Mouse (Mus musculus) Muller cell, postnatal 12 days (primary cell): ENCODE measurements around the gene Dll4.

Experiments
- DNase-seq: peaks from one replicate; pipeline ENCODE4 v3.0.0-alpha.2; 2015; ENCODE audit errors: inconsistent ontology term

Dll4 gene

GRCm38 (mm10) chr2:119325568-119326143 lies at the start of gene Dll4:
Gene Dll4 (plus strand): TSS chr2:119325784.
- DNase-seq: peak; percentile 63

DNA sequence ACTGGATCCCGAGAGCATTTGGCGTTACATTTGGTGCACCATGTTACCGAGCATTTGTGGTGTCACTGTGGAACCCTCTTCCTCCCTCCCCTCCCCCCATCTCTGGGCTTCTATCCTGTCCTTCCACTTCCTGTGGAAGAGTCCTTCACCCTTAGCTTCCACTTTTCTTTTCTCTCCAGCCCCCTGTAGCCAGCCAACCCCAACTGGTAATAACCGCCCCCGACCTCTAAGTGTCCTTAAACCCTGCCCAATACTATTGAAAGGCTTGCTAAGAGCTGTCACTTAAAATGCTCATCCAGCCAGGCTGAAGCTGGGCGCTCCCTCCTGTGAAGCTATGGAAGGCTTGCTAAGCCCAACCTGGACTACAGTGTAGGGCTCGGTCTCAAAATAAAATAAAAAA lies 48.7 kb upstream of the Dll4 start:
- DNase-seq: no peak

- DNase-seq: no peak
These were observed 47.8 kb upstream of the Dll4 start for GRCm38 (mm10) chr2:119277810-119278209.

DNA sequence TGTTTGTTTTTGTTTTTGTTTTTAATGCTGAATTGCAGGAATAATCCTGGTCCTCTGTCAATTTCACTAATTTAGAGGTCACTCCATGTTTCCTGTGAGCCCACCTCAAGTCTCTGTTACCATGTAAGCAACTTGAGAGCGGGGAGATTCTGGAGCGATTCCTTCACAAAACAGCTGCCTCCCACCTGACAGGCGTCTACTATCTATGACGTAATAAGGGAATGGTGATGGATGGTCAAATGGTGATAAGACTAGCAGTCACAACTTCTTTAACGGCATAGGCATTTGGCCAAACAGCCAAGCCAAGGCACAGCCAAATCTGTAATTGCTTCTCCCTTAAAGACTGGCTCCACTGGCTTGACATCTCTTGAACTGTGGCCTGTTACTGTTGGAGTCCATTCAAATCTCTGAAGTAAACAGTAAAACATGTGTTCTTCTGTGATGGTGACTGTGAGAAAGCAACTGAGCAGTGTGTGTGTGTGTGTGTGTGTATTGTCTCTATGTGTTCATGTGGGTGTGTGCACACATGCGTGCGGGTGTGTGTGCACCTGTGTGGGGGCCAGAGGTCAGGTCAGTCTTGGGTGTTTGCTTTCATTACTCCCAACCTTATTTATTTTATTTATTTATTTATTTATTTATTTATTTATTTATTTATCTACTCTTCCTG lies 43.6 kb upstream of the Dll4 start:
- DNase-seq: no peak

DNA sequence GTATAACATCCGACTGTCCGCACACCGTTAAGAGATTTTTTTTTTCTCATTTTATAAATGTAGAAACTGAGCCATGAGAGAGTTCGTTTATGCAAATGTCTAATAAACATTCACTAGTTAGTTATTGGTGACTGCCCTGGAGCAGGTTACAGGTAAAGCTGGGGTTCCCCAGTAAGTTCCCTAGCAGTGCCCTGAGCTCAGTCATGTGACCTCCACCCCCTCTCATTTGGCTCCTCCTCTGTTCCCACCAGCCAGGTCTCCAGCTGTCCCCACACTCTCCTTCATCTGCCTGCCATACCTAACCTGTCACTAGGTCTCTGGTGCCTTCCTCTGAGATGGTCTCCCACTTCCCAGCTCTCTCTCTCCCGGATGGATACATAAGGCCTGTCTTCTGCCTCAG lies 38.2 kb upstream of the Dll4 start:
- no peak for DNase-seq

- peak; percentile 97 for DNase-seq
These were observed 37.2 kb upstream of the Dll4 start, which contains the start of gene Vps18 for GRCm38 (mm10) chr2:119288270-119288882. Gene Vps18 (plus strand): TSS chr2:119288740.

DNA sequence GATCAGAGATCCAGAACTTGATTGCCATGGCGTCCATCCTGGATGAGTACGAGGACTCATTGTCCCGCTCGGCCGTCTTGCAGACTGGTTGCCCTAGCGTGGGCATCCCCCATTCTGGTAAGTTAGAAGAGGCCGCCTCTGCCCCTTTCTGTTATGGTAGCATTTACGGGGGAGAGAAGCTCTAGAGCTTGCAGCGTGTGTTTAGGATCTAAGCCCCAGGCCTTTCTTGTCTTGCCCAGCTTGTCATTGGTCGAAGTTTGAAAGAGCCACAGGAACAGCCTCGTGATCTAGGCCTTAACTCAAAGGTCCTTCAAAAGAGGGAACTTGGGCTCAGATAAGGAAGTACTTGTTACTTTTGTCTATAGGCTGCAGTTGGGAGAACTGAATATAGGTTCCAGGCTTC lies 36.6 kb upstream of the Dll4 start:
- DNase-seq: no peak

GRCm38 (mm10) chr2:119292281-119292680 lies 33.3 kb upstream of the Dll4 start:
- DNase-seq: no peak

- DNase-seq: no peak
These were observed 32.7 kb upstream of the Dll4 start for GRCm38 (mm10) chr2:119292852-119293251.

- no peak for DNase-seq
These were observed 32.3 kb upstream of the Dll4 start for GRCm38 (mm10) chr2:119293311-119293710.

- DNase-seq: no peak
These were observed 31.7 kb upstream of the Dll4 start for GRCm38 (mm10) chr2:119293776-119294390.

GRCm38 (mm10) chr2:119294411-119294810 lies 31.2 kb upstream of the Dll4 start:
- DNase-seq: no peak

DNA sequence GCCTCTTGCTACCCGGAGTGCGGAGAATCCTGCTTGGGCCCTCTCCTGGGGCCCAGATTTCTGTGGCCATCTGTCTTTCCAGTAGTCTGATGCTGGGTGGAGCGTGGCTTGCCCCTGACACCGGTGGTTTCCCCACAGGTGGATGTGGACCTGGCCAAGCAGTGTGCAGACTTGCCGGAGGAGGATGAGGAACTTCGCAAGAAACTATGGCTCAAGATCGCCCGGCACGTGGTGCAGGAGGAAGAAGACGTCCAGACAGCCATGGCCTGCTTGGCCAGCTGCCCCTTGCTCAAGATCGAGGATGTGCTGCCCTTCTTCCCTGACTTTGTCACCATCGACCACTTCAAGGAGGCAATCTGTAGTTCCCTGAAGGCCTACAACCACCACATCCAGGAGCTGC lies 28.8 kb upstream of the Dll4 start:
- DNase-seq: no peak

GRCm38 (mm10) chr2:119297506-119297905 lies 28.1 kb upstream of the Dll4 start:
- no peak for DNase-seq

- peak; percentile 54 for DNase-seq
These were observed 27.3 kb upstream of the Dll4 start for GRCm38 (mm10) chr2:119298330-119298729.

- DNase-seq: no peak
These were observed 26.7 kb upstream of the Dll4 start for GRCm38 (mm10) chr2:119298839-119299238.

GRCm38 (mm10) chr2:119299981-119300818 lies 25.4 kb upstream of the Dll4 start:
- DNase-seq: peak; percentile 84

GRCm38 (mm10) chr2:119300819-119301493 lies 24.6 kb upstream of the Dll4 start:
- no peak for DNase-seq

GRCm38 (mm10) chr2:119302876-119303275 lies 22.7 kb upstream of the Dll4 start:
- DNase-seq: no peak

GRCm38 (mm10) chr2:119304391-119304790 lies 21.2 kb upstream of the Dll4 start:
- DNase-seq: no peak

DNA sequence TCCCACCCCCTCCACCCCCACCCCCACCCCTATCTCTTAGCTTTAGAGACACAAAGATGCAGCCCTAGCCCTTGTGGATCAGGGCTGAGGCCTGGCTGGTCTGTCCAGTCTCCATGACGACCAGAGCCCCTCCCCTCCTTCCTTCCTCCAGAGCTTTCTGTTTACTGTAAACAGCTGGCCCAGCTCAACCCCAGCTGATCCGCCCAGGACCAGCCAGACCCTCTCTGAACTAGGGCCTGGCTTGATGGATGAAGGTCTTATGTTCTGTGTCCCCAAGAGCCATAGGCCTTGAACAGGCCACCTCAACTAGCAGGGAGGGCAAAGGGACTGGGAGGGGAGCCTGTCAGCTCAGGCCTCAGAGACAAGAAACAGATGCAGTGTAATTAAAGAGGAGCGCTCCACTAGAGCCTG lies 20.8 kb upstream of the Dll4 start:
- no peak for DNase-seq
